Mouse (Mus musculus): Measurements from ENCODE around the gene Tsen54. TPM values are rescaled to one million over a fixed set of nuclear protein-coding genes. Genes with fewer than 3 reads are reported as not detected.

Tsen54 gene
- polyA plus RNA-seq, 1 experiment from 2014 or later: 18.7 TPM

- Histone ChIP-seq H3K36me3 (ENCODE audit: control insufficient read depth, insufficient read depth, low read length) (peaks cover 43% of the 10 kb centered on the region), H3K9ac (ENCODE audit: low read depth, low read length) (no peak overlapping the region), H3K27ac (ENCODE audit: low read depth, low read length) (no peak overlapping the region), H3K27me3 (replicated peaks; ENCODE audit: control insufficient read depth, insufficient read depth, low read length) (no peaks in the 10 kb centered on the region), H3K4me1 (ENCODE audit: control insufficient read depth, insufficient read depth, low read depth, low read length) (no peaks in the 10 kb centered on the region), H3K9me3 (ENCODE audit: control insufficient read depth, low read length) (no peaks in the 10 kb centered on the region), H3K4me3 (ENCODE audit: low read length) (no peak overlapping the region), H3K4me2 (ENCODE audit: low read length) (no peak overlapping the region)
- 86% methylated on average over 9 of the region's 9 CpGs for WGBS
- ATAC-seq: no peak
Observed at GRCm38 (mm10) chr11:115797665-115798064, 16.9 kb upstream of the Tsen54 start.

- H3K4me3 ChIP-seq (ENCODE audit: low read length): no peak overlapping the region
- H3K9me3 ChIP-seq (ENCODE audit: control insufficient read depth, low read length): no peaks in the 10 kb centered on the region
- no peak overlapping the region for H3K9ac ChIP-seq (ENCODE audit: low read depth, low read length)
- WGBS: 94% methylated on average over 18 of the region's 18 CpGs
- no peaks in the 10 kb centered on the region for H3K27me3 ChIP-seq (replicated peaks; ENCODE audit: control insufficient read depth, insufficient read depth, low read length)
- H3K27ac ChIP-seq (ENCODE audit: low read depth, low read length): no peak overlapping the region
- peaks cover 36% of the 10 kb centered on the region for H3K36me3 ChIP-seq (ENCODE audit: control insufficient read depth, insufficient read depth, low read length)
- no peak for ATAC-seq
- no peak overlapping the region for H3K4me2 ChIP-seq (ENCODE audit: low read length)
- no peaks in the 10 kb centered on the region for H3K4me1 ChIP-seq (ENCODE audit: control insufficient read depth, insufficient read depth, low read depth, low read length)
Observed at GRCm38 (mm10) chr11:115800981-115801380, 13.5 kb upstream of the Tsen54 start.

- Histone ChIP-seq H3K9ac (ENCODE audit: low read depth, low read length) (no peak overlapping the region), H3K4me2 (ENCODE audit: low read length) (no peak overlapping the region), H3K27ac (ENCODE audit: low read depth, low read length) (no peak overlapping the region), H3K27me3 (replicated peaks; ENCODE audit: control insufficient read depth, insufficient read depth, low read length) (no peaks in the 10 kb centered on the region), H3K4me1 (ENCODE audit: control insufficient read depth, insufficient read depth, low read depth, low read length) (peaks cover 8% of the 10 kb centered on the region), H3K9me3 (ENCODE audit: control insufficient read depth, low read length) (no peaks in the 10 kb centered on the region), H3K36me3 (ENCODE audit: control insufficient read depth, insufficient read depth, low read length) (peaks cover 21% of the 10 kb centered on the region), H3K4me3 (ENCODE audit: low read length) (no peak overlapping the region)
- ATAC-seq: no peak
- WGBS: 88% methylated on average over 24 of the region's 24 CpGs
Observed at GRCm38 (mm10) chr11:115803072-115803709, 11.3 kb upstream of the Tsen54 start.

- H3K36me3 ChIP-seq (ENCODE audit: control insufficient read depth, insufficient read depth, low read length): peaks cover 11% of the 10 kb centered on the region
- no peak for ATAC-seq
- WGBS: 92% methylated on average over 7 of the region's 7 CpGs
Observed at GRCm38 (mm10) chr11:115805005-115805404, 9.5 kb upstream of the Tsen54 start.

GRCm38 (mm10) chr11:115806154-115806553, 8.4 kb upstream of the Tsen54 start:
- H3K36me3 ChIP-seq (ENCODE audit: control insufficient read depth, insufficient read depth, low read length): peaks cover 11% of the 10 kb centered on the region
- 90% methylated on average over 10 of the region's 10 CpGs for WGBS
- peak overlapping the region; percentile 3; the same call in 1 of the 2 replicates for H3K4me2 ChIP-seq (ENCODE audit: low read length)

More at GRCm38 (mm10) chr11:115805005-115805404, 9.5 kb upstream of the Tsen54 start:
- Histone ChIP-seq H3K27me3 (replicated peaks; ENCODE audit: control insufficient read depth, insufficient read depth, low read length) (no peaks in the 10 kb centered on the region), H3K4me2 (ENCODE audit: low read length) (no peak overlapping the region), H3K4me1 (ENCODE audit: control insufficient read depth, insufficient read depth, low read depth, low read length) (peaks cover 24% of the 10 kb centered on the region), H3K27ac (ENCODE audit: low read depth, low read length) (no peak overlapping the region), H3K4me3 (ENCODE audit: low read length) (no peak overlapping the region), H3K9ac (ENCODE audit: low read depth, low read length) (no peak overlapping the region), H3K9me3 (ENCODE audit: control insufficient read depth, low read length) (no peaks in the 10 kb centered on the region)

GRCm38 (mm10) chr11:115807306-115807705, 7.2 kb upstream of the Tsen54 start:
- 40% methylated on average over 6 of the region's 6 CpGs for WGBS
- Histone ChIP-seq H3K9ac (ENCODE audit: low read depth, low read length) (no peak overlapping the region), H3K4me3 (ENCODE audit: low read length) (no peak overlapping the region), H3K27me3 (replicated peaks; ENCODE audit: control insufficient read depth, insufficient read depth, low read length) (no peaks in the 10 kb centered on the region), H3K27ac (ENCODE audit: low read depth, low read length) (peak overlapping the region; percentile 76), H3K4me1 (ENCODE audit: control insufficient read depth, insufficient read depth, low read depth, low read length) (peaks cover 32% of the 10 kb centered on the region), H3K9me3 (ENCODE audit: control insufficient read depth, low read length) (no peaks in the 10 kb centered on the region), H3K4me2 (ENCODE audit: low read length) (peak overlapping the region; percentile 30), H3K36me3 (ENCODE audit: control insufficient read depth, insufficient read depth, low read length) (peaks cover 11% of the 10 kb centered on the region)
- ATAC-seq: peak; percentile 69

More at GRCm38 (mm10) chr11:115806154-115806553, 8.4 kb upstream of the Tsen54 start:
- H3K9ac ChIP-seq (ENCODE audit: low read depth, low read length): no peak overlapping the region
- no peaks in the 10 kb centered on the region for H3K27me3 ChIP-seq (replicated peaks; ENCODE audit: control insufficient read depth, insufficient read depth, low read length)
- H3K4me1 ChIP-seq (ENCODE audit: control insufficient read depth, insufficient read depth, low read depth, low read length): peaks cover 30% of the 10 kb centered on the region
- no peaks in the 10 kb centered on the region for H3K9me3 ChIP-seq (ENCODE audit: control insufficient read depth, low read length)
- H3K4me3 ChIP-seq (ENCODE audit: low read length): no peak overlapping the region
- ATAC-seq: no peak
- no peak overlapping the region; the same call in 1 of the 2 replicates for H3K27ac ChIP-seq (ENCODE audit: low read depth, low read length)

GRCm38 (mm10) chr11:115807971-115808370, 6.6 kb upstream of the Tsen54 start:
- WGBS: 52% methylated on average over 11 of the region's 11 CpGs
- Histone ChIP-seq H3K27ac (ENCODE audit: low read depth, low read length) (peak overlapping the region; percentile 76), H3K36me3 (ENCODE audit: control insufficient read depth, insufficient read depth, low read length) (peaks cover 11% of the 10 kb centered on the region), H3K4me3 (ENCODE audit: low read length) (no peak overlapping the region), H3K9ac (ENCODE audit: low read depth, low read length) (peak overlapping the region; percentile 6; the same call in 1 of the 2 replicates), H3K4me2 (ENCODE audit: low read length) (peak overlapping the region; percentile 30), H3K27me3 (replicated peaks; ENCODE audit: control insufficient read depth, insufficient read depth, low read length) (no peaks in the 10 kb centered on the region), H3K4me1 (ENCODE audit: control insufficient read depth, insufficient read depth, low read depth, low read length) (peaks cover 38% of the 10 kb centered on the region), H3K9me3 (ENCODE audit: control insufficient read depth, low read length) (no peaks in the 10 kb centered on the region)
- no peak for ATAC-seq

- Histone ChIP-seq H3K4me3 (ENCODE audit: low read length) (no peak overlapping the region), H3K4me1 (ENCODE audit: control insufficient read depth, insufficient read depth, low read depth, low read length) (peaks cover 40% of the 10 kb centered on the region), H3K9me3 (ENCODE audit: control insufficient read depth, low read length) (no peaks in the 10 kb centered on the region), H3K9ac (ENCODE audit: low read depth, low read length) (0 out of 2 replicates have a peak overlapping the region, but pooled peaks have one; percentile 40), H3K27me3 (replicated peaks; ENCODE audit: control insufficient read depth, insufficient read depth, low read length) (no peaks in the 10 kb centered on the region), H3K36me3 (ENCODE audit: control insufficient read depth, insufficient read depth, low read length) (peaks cover 3% of the 10 kb centered on the region; the same call in 1 of the 2 replicates), H3K27ac (ENCODE audit: low read depth, low read length) (peak overlapping the region; percentile 76), H3K4me2 (ENCODE audit: low read length) (peak overlapping the region; percentile 98)
- ATAC-seq: peak; percentile 7; the same call in 1 of the 2 replicates
- 35% methylated on average over 9 of the region's 10 CpGs for WGBS
Observed at GRCm38 (mm10) chr11:115808696-115809310, 5.7 kb upstream of the Tsen54 start.

- Histone ChIP-seq H3K4me2 (ENCODE audit: low read length) (peak overlapping the region; percentile 98), H3K9ac (ENCODE audit: low read depth, low read length) (no peak overlapping the region; the same call in 1 of the 2 replicates), H3K36me3 (ENCODE audit: control insufficient read depth, insufficient read depth, low read length) (peaks cover 2% of the 10 kb centered on the region; the same call in 1 of the 2 replicates), H3K27me3 (replicated peaks; ENCODE audit: control insufficient read depth, insufficient read depth, low read length) (no peaks in the 10 kb centered on the region), H3K9me3 (ENCODE audit: control insufficient read depth, low read length) (no peaks in the 10 kb centered on the region), H3K27ac (ENCODE audit: low read depth, low read length) (peak overlapping the region; percentile 66), H3K4me3 (ENCODE audit: low read length) (peak overlapping the region; percentile 6; the same call in 1 of the 2 replicates), H3K4me1 (ENCODE audit: control insufficient read depth, insufficient read depth, low read depth, low read length) (peaks cover 44% of the 10 kb centered on the region)
- no peak for ATAC-seq
- 52% methylated on average over 8 of the region's 8 CpGs for WGBS
Observed at GRCm38 (mm10) chr11:115809311-115809781, 5.2 kb upstream of the Tsen54 start.
